Mouse (Mus musculus) liver, adult 2 months (tissue): ENCODE results near the gene Lmtk3. TPM values are rescaled to one million over a fixed set of nuclear protein-coding genes. Genes with fewer than 3 reads are reported as not detected.

ENCODE experiments used
- DNase-seq: peaks from one replicate; pipeline ENCODE4 v3.0.0-alpha.2; 2011; ENCODE audit warnings: low read depth, low spot score; ENCODE audit errors: extremely low read depth
- H3K27ac ChIP-seq: fragments of 200-500 bp; replicated peaks from 2 replicates; pipeline ENCODE4 v1.5.1; 2012; ENCODE audit warnings: low read depth, mild to moderate bottlenecking, control low read depth, inconsistent platforms, low read length; ENCODE audit not compliant: insufficient read depth
- H3K27me3 ChIP-seq: fragments of 200-500 bp; 2 replicates; pipeline ENCODE4 v1.6.1; 2012; ENCODE audit warnings: mild to moderate bottlenecking, moderate library complexity, low read length, inconsistent platforms; ENCODE audit not compliant: control insufficient read depth, insufficient read depth
- H3K36me3 ChIP-seq: fragments of 200-500 bp; 2 replicates; pipeline ENCODE4 v1.6.1; 2012; ENCODE audit warnings: low read length, inconsistent platforms; ENCODE audit not compliant: control insufficient read depth, insufficient read depth
- H3K4me1 ChIP-seq: fragments of 200-500 bp; 2 replicates; pipeline ENCODE4 v1.6.1; 2011; ENCODE audit warnings: low read length; ENCODE audit not compliant: control insufficient read depth, insufficient read depth
- H3K4me3 ChIP-seq: fragments of 200-500 bp; 2 replicates; pipeline ENCODE4 v1.5.1; 2011; ENCODE audit warnings: low read depth, mild to moderate bottlenecking, control low read depth, low read length, moderate library complexity; ENCODE audit not compliant: insufficient read depth
- H3K79me2 ChIP-seq: fragments of 200-500 bp; 2 replicates; pipeline ENCODE4 v1.6.1; 2012; ENCODE audit warnings: inconsistent platforms, mild to moderate bottlenecking, low read length, moderate library complexity; ENCODE audit not compliant: control insufficient read depth, insufficient read depth
- H3K9ac ChIP-seq: fragments of 200-500 bp; 2 replicates; pipeline ENCODE4 v1.6.1; 2012; ENCODE audit warnings: low read depth, mild to moderate bottlenecking, control low read depth, inconsistent platforms, low read length
- CTCF ChIP-seq: fragments of 200-500 bp; IDR thresholded peaks from 2 replicates; pipeline ENCODE4 v1.5.1; 2011; ENCODE audit warnings: low read depth, low read length, control low read depth
- POLR2A ChIP-seq: fragments of 200-500 bp; IDR thresholded peaks from 2 replicates; pipeline ENCODE4 v1.6.1; 2011; ENCODE audit warnings: low read length, control low read depth; ENCODE audit not compliant: insufficient read depth; ENCODE audit errors: extremely low read depth
- WGBS: fragments of 180-500 bp; shearing (Covaris S2); methylation state at CpG from one replicate; pipeline ENCODE4 v1.1.7; 2018; 5-methylcytosine and 5-hydroxymethylcytosine counted together
- polyA plus RNA-seq: library from polyadenylated mRNA; depleted of rRNA; stranded (reverse); fragments of >200 nt; gene quantifications from 2 replicates; pipeline ENCODE4 v1.2.3, GENCODE M21; 2012
- total RNA-seq: library from RNA; depleted of rRNA; stranded (reverse); fragments of >200 nt; gene quantifications from 2 replicates; pipeline ENCODE4 v1.2.3, GENCODE M21; 2014

Lmtk3 gene
- total and polyA plus RNA-seq, 2 experiments: 0.02 TPM; not detected in 1

- H3K9ac ChIP-seq: peak overlapping the region; percentile 4; the same call in 1 of the 2 replicates
- peaks cover 10% of the 10 kb centered on the region; the same call in 1 of the 2 replicates for H3K27me3 ChIP-seq
- no peak for TF ChIP-seq CTCF
- no peak for TF ChIP-seq POLR2A
- no peaks in the 10 kb centered on the region for H3K79me2 ChIP-seq
- H3K4me1 ChIP-seq: peaks cover 3% of the 10 kb centered on the region; the same call in 1 of the 2 replicates
- DNase-seq: no peak
- H3K27ac ChIP-seq: no peak overlapping the region
- 5% methylated on average over 59 of the region's 60 CpGs for WGBS
- H3K4me3 ChIP-seq: peak overlapping the region; percentile 46
- no peaks in the 10 kb centered on the region for H3K36me3 ChIP-seq
Measured at GRCm38 (mm10) chr7:45797661-45798510, 14.3 kb downstream of the Lmtk3 start.

- no peak overlapping the region for H3K27ac ChIP-seq
- peaks cover 3% of the 10 kb centered on the region; the same call in 1 of the 2 replicates for H3K4me1 ChIP-seq
- peak overlapping the region; percentile 46 for H3K4me3 ChIP-seq
- H3K36me3 ChIP-seq: no peaks in the 10 kb centered on the region
- DNase-seq: no peak
- no peaks in the 10 kb centered on the region for H3K79me2 ChIP-seq
- TF ChIP-seq CTCF (no peak), POLR2A (no peak)
- WGBS: 3% methylated on average over 19 of the region's 19 CpGs
- H3K9ac ChIP-seq: peak overlapping the region; percentile 4; the same call in 1 of the 2 replicates
- peaks cover 10% of the 10 kb centered on the region; the same call in 1 of the 2 replicates for H3K27me3 ChIP-seq
Measured at GRCm38 (mm10) chr7:45798511-45798836, 14.9 kb downstream of the Lmtk3 start.

- no peak overlapping the region for H3K27ac ChIP-seq
- 69% methylated on average over 7 of the region's 7 CpGs for WGBS
- no peaks in the 10 kb centered on the region for H3K36me3 ChIP-seq
- H3K79me2 ChIP-seq: no peaks in the 10 kb centered on the region
- DNase-seq: peak; percentile 14
- TF ChIP-seq POLR2A (no peak), CTCF (no peak)
- no peak overlapping the region for H3K4me3 ChIP-seq
- peaks cover 3% of the 10 kb centered on the region; the same call in 1 of the 2 replicates for H3K4me1 ChIP-seq
- no peak overlapping the region for H3K9ac ChIP-seq
- H3K27me3 ChIP-seq: peaks cover 8% of the 10 kb centered on the region; the same call in 1 of the 2 replicates
Measured at GRCm38 (mm10) chr7:45798931-45799330, 15.4 kb downstream of the Lmtk3 start.

- no peaks in the 10 kb centered on the region for H3K36me3 ChIP-seq
- H3K27me3 ChIP-seq: peaks cover 8% of the 10 kb centered on the region; the same call in 1 of the 2 replicates
- no peaks in the 10 kb centered on the region for H3K79me2 ChIP-seq
- peaks cover 3% of the 10 kb centered on the region; the same call in 1 of the 2 replicates for H3K4me1 ChIP-seq
- H3K9ac ChIP-seq: no peak overlapping the region
- H3K27ac ChIP-seq: no peak overlapping the region
- TF ChIP-seq POLR2A: no peak
- no peak for TF ChIP-seq CTCF
- no peak overlapping the region for H3K4me3 ChIP-seq
- no peak for DNase-seq
- 47% methylated on average over 7 of the region's 7 CpGs for WGBS
Measured at GRCm38 (mm10) chr7:45800001-45800400, 16.5 kb downstream of the Lmtk3 start.

GRCm38 (mm10) chr7:45800546-45801204 is 17.1 kb downstream of the Lmtk3 start:
- WGBS: 17% methylated on average over 22 of the region's 25 CpGs
- Histone ChIP-seq H3K27me3 (peaks cover 8% of the 10 kb centered on the region; the same call in 1 of the 2 replicates), H3K4me1 (peaks cover 3% of the 10 kb centered on the region; the same call in 1 of the 2 replicates), H3K9ac (no peak overlapping the region), H3K79me2 (no peaks in the 10 kb centered on the region), H3K27ac (no peak overlapping the region), H3K4me3 (peak overlapping the region; percentile 36; the same call in 1 of the 2 replicates), H3K36me3 (no peaks in the 10 kb centered on the region)
- peak; percentile 60 for DNase-seq
- TF ChIP-seq POLR2A (no peak), CTCF (no peak)
